Mouse (Mus musculus) stomach, postnatal 0 days (tissue): ENCODE data around the gene Fmod. TPM values are rescaled to one million over a fixed set of nuclear protein-coding genes. Genes with fewer than 3 reads are reported as not detected.

Experiments
- ATAC-seq: fragments of 200-750 bp; cut with Nextera tagmentation; 2 replicates; pipeline ENCODE4 v1.8.0; 2017; ENCODE audit not compliant: low FRiP score, low TSS enrichment
- DNase-seq: peaks from one replicate; pipeline ENCODE4 v3.0.0-alpha.2; 2016; ENCODE audit warnings: low spot score
- H3K27ac ChIP-seq: fragments of 300-500 bp; sonication (generic); replicated peaks from 2 replicates; pipeline ENCODE4 v1.5.1; 2014; ENCODE audit warnings: mild to moderate bottlenecking, control low read depth
- H3K27me3 ChIP-seq: fragments of 300-500 bp; sonication (generic); 2 replicates; pipeline ENCODE4 v1.6.1; 2014; ENCODE audit warnings: low read length; ENCODE audit not compliant: control insufficient read depth, insufficient read depth
- H3K36me3 ChIP-seq: fragments of 300-500 bp; sonication (generic); 2 replicates; pipeline ENCODE4 v1.6.1; 2014; ENCODE audit warnings: low read length, mixed read lengths; ENCODE audit not compliant: control insufficient read depth, insufficient read depth
- H3K4me1 ChIP-seq: fragments of 300-500 bp; sonication (generic); replicated peaks from 2 replicates; pipeline ENCODE4 v1.6.1; 2014; ENCODE audit warnings: antibody characterized with exemption; ENCODE audit not compliant: control insufficient read depth, insufficient read depth
- H3K4me2 ChIP-seq: fragments of 300-500 bp; sonication (generic); replicated peaks from 2 replicates; pipeline ENCODE4 v1.6.1; 2014; ENCODE audit warnings: low read depth, mild to moderate bottlenecking, control low read depth, moderate library complexity
- H3K4me3 ChIP-seq: fragments of 300-500 bp; sonication (generic); 2 replicates; pipeline ENCODE4 v1.5.1; 2014; ENCODE audit warnings: low read depth, low read length, control low read depth
- H3K9ac ChIP-seq: fragments of 300-500 bp; sonication (generic); 2 replicates; pipeline ENCODE4 v1.6.1; 2014; ENCODE audit warnings: mild to moderate bottlenecking, low read length, control low read depth, mixed read lengths
- H3K9me3 ChIP-seq: fragments of 300-500 bp; sonication (generic); 2 replicates; pipeline ENCODE4 v1.6.1; 2016; ENCODE audit warnings: low read length; ENCODE audit not compliant: control insufficient read depth
- CTCF ChIP-seq: IDR thresholded peaks from 2 replicates; pipeline ENCODE4 v1.5.1; 2016; ENCODE audit warnings: antibody characterized with exemption, low read depth, mild to moderate bottlenecking, moderate library complexity
- EP300 ChIP-seq: optimal IDR thresholded peaks from 2 replicates; pipeline ENCODE3; 2016; ENCODE audit warnings: antibody characterized with exemption
- WGBS: fragments of 180-500 bp; shearing (Covaris S2); extraction: QIAGEN DNeasy Blood & Tissue Kit; methylation state at CpG from one replicate; pipeline ENCODE4 v1.1.7; 2014; 5-methylcytosine and 5-hydroxymethylcytosine counted together
- polyA plus RNA-seq: library from polyadenylated mRNA; unstranded; fragments of >200 nt; fragmentation: Nextera tagmentation; extraction: Ambion mirVana; gene quantifications from 2 replicates; pipeline ENCODE4 v1.2.1, GENCODE M21; 2015

Gene Fmod
- polyA plus RNA-seq, 1 experiment from 2014 or later, result 9.0 TPM

GRCm38 (mm10) chr1:134096264-134096934, 59.3 kb downstream of the Fmod start:
- peaks cover 55% of the 10 kb centered on the region for H3K4me1 ChIP-seq
- ATAC-seq (peak; percentile 19; the same call in 1 of the 2 replicates), DNase-seq (peak; percentile 82)
- no peaks in the 10 kb centered on the region for H3K36me3 ChIP-seq
- H3K9ac ChIP-seq, result peak overlapping the region; percentile 50
- H3K27ac ChIP-seq, result peak overlapping the region; percentile 98
- H3K4me3 ChIP-seq, result no peak overlapping the region
- TF ChIP-seq EP300 (no peak), CTCF (no peak)
- H3K27me3 ChIP-seq, result no peaks in the 10 kb centered on the region
- 20% methylated on average over 14 of the region's 14 CpGs for WGBS
- H3K4me2 ChIP-seq, result 0 out of 2 replicates have a peak overlapping the region, but pooled peaks have one; percentile 17
- no peaks in the 10 kb centered on the region for H3K9me3 ChIP-seq

- DNase-seq (no peak), ATAC-seq (no peak)
- TF ChIP-seq CTCF (no peak), EP300 (no peak)
- Histone ChIP-seq H3K27me3 (no peaks in the 10 kb centered on the region), H3K9me3 (no peaks in the 10 kb centered on the region), H3K27ac (peak overlapping the region; percentile 98), H3K4me1 (peaks cover 57% of the 10 kb centered on the region), H3K36me3 (no peaks in the 10 kb centered on the region), H3K4me2 (0 out of 2 replicates have a peak overlapping the region, but pooled peaks have one; percentile 6), H3K4me3 (no peak overlapping the region), H3K9ac (no peak overlapping the region)
- 69% methylated on average over 7 of the region's 7 CpGs for WGBS
Observed at GRCm38 (mm10) chr1:134097080-134097855, 60.2 kb downstream of the Fmod start.

Other genes with a start within 250 kb of the Fmod start
- gene Atp2b4, start 236.2 kb upstream of the Fmod start, polyA plus RNA-seq, result 9.0 and 13.5 TPM in 2 replicates
- gene Optc, start 129.3 kb upstream of the Fmod start, polyA plus RNA-seq, result 1.3 and 1.6 TPM in 2 replicates
- gene Prelp, start 115.8 kb upstream of the Fmod start, polyA plus RNA-seq, result 4.7 and 5.3 TPM in 2 replicates
- 85.9 and 96.8 TPM in 2 replicates for gene Btg2, start 41.9 kb downstream of the Fmod start, polyA plus RNA-seq
- 38.5 and 45.1 TPM in 2 replicates for gene Chit1, start 74.0 kb downstream of the Fmod start, polyA plus RNA-seq
- 2.8 and 3.1 TPM in 2 replicates for gene Chil1, start 144.9 kb downstream of the Fmod start, polyA plus RNA-seq
- 1.6 and 2.2 TPM in 2 replicates for gene Mybph, start 156.2 kb downstream of the Fmod start, polyA plus RNA-seq
- 11.2 and 11.4 TPM in 2 replicates for gene Adora1, start 198.2 kb downstream of the Fmod start, polyA plus RNA-seq